Mouse (Mus musculus): Measurements from ENCODE around the gene Phldb2.

Gene Phldb2

DNA sequence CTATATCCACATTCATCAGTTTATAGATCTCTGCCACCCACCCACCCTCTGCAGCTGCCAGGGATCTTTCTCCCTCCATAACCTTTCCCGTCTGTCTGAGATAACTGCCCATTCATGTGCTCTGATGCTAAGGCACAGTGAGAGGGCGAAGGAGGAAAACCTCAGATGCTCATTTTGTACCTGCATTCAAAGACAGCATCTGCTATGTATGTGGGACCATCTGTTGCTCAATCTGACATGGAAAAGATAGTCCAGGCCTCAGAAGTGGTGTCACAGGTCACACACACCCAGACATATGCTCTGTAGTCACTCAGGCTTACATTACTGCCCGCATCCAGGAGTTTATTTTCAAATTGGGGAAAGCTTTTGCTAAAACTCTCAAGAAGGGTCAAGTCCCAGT is 112.4 kb downstream of the Phldb2 start:
- no peak for DNase-seq (ENCODE audit: low spot score in 2 of 2)

DNA sequence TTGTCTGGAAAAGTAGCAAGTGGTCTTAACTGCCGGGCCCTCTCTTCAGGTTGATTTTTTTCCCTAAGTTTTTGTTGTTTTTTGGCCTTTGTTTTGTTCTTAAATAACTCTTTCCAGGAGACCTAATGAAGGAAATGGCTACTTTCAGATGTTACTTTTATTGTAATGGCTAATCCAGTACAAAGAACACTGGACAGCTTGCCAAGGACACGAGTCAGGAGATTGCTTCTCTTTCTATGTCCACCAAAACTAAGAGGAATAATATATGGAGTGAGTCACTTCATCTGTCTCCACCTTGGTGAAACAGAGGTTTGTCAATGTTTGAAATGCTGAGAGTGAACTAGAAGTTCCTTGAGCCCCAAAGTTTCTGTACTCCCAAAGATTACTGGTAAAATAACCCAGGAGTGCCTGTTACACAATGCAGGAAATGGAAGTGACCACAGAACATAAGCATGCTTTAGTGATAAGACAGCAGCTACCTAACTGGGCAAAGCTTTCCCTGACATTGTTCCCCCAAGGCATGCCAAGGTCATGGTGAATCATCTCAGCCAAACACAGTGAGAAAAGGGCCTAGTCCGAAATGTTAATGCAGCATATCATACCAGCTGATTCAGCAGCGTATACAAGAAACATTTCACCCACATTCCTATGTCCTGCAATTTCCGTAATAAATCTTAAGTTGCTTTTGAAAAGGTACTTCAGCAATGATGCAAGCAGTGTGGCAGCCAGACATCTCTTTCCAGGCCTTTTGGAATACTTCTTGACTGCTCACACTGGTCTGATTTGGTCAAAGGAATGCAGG is 115.7 kb downstream of the Phldb2 start:
- no peak for DNase-seq (ENCODE audit: low spot score in 2 of 2)

DNA sequence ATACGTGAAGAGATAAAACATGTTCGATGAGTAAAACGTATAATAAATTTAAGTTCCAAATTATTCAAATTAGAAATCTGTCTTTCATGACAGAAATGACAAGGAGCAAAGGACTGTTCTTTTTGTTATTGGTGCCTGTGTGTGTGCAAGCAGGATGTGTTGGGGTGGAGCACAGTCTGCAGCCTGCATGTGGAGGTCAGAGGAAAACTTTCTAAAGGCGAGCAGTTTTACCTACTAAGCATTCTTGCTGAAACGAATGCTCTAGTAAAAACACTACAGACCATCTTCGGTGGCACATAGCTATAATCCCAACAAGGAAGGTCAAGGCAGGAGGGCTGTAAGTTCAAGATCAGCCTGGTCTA is 120.7 kb downstream of the Phldb2 start:
- no peak for DNase-seq (ENCODE audit: low spot score in 2 of 2)

DNA sequence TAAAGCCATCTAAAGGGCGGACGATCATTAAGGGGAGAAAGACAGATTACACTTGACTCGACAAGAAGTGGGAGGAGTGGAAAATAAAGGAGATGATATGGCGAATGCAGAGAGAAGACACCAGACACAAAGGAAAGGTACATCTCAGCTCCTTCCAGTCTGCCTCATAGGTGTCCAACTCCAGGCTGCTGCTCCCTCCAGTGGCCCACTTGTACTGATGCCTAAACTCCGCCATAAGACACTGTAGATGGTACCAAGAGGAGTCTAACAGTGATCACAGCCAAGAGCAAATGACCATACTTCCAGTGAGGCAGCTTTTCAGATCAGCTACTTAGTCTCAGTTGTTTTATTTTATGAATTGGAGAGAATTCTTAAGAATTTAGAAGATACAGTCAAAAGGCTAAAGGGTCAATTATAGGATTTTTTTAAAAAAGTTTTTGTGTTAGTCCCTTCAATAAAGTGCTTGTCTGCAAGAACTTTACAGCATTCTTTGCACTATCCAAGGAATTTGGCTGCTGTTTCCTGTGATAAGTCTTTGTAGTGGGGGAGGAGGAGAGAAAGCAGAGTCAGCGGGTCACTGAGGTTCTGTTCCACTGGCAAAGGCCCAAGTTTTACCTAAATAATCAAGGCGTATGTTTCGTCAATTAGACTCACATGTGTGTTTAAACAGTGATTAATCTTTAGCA is 121.2 kb downstream of the Phldb2 start:
- no peak for DNase-seq (ENCODE audit: low spot score in 2 of 2)

DNA sequence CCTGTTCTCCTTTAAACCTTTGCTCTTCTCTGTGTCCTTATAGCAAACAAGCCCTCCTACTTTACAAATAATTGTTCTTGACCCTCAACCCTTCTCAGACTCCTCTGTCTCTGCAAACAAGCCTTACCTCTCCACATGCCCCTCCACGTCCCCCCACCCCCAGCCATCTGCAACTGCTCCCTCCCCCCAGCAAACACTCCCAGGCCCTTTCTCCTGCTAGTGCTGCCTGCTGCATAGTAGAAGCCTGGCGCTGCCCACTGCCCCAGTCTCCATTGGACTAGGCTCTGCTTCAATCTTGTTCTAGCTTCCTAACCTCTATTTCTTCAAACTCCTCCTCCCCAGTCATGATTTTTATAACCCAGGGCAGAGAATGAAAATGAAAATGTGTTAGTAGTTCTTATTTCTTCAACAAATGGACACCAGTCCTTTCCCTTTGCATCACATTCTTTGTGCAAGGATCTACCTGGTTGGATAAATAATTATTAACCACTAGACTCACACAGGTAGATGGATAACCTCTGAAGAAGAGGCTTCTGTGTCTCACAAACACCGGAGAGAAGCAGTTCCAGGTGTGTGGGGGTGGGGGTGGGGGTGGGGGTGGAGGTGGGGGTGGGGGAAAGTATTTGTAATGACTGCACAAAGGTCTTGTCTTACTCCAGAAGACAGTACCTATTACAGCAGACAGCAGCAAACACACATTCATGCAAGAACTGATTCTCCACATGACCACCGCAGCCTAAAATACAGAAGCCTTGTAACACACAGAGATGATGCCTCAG is 122.1 kb downstream of the Phldb2 start:
- no peak for DNase-seq (ENCODE audit: low spot score in 2 of 2)

DNA sequence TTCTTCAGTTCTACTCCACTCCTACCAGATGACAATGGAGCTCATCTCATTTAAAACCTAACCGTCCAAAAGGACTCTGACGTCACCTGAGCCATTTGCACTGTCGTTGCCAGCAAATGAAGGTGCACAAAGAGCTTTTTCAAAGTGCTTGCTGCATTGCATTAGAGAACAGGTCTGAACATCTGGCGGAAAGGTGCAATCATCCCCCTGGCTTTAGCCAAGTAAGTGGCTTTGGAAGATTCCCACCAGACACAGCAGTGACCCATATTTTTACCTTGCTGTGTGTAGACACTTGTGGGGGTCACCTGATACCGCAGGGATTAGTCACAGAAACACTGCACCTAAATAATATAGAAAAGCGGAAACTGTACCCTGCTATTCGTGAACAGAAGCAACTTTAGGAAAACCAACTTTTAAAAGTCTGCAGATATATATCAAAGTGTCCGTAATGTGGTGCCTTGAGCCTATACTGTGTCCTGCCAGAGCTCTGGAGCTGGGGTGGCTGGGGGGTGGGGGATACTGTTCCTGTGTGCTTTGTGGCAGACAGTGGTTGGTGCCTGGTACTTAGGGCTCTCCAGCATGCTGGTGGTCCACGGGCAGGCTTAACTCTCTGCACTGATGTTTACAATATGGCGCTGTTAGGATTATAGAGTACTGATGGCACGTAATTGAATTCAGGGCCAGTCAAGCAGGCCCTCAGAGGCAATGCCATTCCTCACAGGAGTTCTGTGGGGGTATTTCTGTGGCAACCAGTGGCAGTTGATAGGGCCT is 123.1 kb downstream of the Phldb2 start:
- no peak for DNase-seq (ENCODE audit: low spot score in 2 of 2)

DNA sequence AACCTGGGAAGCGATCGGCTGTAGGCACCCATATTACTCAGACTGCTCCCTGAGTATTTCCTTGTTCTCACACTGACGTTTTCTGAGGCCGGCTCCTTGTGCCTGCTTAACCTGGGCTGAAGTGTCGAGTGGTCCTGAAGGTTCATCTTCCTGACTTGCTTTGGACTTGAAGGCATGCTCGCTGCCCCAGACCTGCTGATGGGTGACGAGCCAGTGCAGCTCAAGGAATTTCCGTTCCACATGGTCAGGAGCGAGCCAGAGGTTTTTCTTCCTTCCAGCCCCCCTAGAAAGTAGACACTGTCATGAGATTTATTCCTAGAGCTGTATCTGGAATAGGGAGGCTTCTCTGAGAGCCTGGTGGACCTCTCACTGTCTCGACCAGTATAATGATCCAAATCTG is 128.1 kb downstream of the Phldb2 start:
- DNase-seq (ENCODE audit: low spot score in 2 of 2), result no peak

DNA sequence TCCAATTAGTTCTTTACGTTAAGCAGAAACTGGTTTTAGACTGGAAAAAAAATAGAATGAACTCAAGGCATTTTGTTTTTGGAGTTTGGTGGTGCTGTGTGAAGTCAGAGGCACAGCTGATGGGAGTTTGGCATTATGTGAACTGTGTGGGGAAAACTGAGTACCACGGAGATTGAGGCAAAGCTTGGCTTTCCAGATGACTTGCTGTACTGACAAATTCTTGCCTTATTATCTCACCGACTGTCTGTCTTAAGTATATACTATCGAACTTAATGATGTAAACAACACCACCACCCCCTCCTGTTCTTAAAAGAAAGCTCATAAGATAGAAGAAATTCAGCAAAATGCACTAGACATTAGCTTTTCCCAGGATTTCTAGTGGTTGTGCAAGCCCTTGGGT is 129.4 kb downstream of the Phldb2 start:
- no peak for DNase-seq (ENCODE audit: low spot score in 2 of 2)

DNA sequence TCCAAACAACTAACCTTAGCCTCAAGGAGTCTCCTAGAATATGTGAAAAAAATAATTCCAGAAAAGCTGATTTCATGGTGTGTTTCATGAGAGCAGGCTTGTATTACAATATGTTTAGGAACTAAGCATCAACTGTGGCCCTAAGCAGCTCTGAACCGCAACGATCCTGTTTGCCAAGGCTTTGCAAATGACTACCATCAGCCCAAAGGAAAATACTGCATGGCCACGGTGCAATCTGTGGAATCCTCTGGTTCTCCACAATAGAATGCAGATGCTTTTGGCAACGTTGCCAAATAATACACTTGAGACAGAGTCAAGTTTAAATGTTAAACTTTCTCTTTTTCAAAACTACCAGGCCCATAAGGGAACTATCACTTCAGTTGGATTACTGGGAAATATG is 133.5 kb downstream of the Phldb2 start:
- no peak for DNase-seq (ENCODE audit: low spot score in 2 of 2)

DNA sequence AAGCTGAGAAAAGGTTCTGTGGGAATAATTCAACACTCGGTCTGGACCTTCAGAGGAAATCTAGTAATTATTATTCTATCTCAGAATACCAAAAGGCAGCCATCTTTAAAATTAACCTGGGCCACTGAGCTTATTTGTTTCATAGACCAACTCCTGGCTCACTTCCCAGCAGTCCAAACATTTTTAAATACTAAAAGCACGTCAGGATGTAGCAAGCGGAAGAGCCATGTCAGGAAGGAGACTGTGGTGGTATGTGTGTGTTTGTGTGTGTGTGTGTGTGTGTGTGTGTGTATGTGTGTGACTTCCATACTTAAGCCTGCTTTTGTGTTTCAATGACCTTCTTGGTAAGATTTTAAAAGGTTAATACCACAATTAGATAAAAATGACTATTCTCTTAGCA is 135.6 kb downstream of the Phldb2 start:
- no peak for DNase-seq (ENCODE audit: low spot score in 2 of 2)

DNA sequence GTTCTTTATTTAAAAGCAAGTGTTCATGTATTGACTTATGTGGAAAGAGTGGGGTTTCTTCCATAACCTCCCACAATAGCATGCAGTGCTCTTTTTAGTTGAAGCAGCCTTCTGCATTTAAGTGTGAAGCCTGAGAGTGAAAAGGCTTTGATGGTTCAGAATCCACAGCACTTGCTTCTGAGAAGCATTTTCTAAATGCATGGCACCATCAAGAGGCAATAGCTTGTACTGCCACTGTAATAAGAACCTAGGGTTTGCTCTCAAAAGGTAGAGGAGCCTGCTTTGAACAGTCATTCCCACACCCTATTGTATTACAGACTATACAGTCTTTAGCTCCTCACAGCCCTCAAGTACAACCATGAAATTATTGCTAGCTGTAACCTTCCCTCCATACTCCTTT is 136.7 kb downstream of the Phldb2 start:
- no peak for DNase-seq (ENCODE audit: low spot score in 2 of 2)

DNA sequence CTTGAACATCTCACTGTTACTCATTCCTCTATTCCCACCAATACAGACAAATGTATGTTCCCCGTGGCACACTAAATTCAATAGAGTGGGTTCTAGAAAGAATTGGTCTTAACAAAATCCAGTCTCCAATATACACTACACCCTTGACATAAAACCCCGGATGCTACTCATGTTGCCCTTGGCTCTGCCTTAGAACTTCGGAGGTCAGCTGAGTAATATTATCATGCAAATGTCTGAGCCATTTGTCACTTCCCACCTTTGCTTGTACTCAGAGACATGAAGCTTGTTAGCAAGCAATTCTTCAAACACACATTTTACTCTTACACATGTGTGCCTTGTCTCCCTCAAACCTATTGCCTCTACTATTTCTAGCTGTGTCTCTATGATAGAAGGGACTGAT is 138.8 kb downstream of the Phldb2 start:
- no peak for DNase-seq (ENCODE audit: low spot score in 2 of 2)

DNA sequence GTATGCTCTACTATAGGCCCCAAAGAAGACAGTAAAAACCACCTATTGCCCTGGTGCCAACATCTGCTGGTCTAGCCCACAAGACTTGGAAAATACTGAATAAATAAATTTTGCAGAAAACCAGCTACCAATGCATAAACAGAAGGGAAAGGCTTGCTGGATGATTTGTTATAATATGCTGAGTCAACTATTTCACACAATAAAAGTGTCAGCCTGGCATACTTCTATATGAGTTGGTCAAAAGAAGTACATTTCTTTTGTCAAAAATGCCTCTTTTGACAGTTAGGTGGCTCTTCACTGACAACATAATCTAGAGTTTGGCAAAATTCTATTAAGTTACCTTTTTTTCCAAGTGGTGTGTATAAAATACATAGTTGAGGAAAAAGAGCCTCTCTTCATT is 141.6 kb downstream of the Phldb2 start:
- no peak for DNase-seq (ENCODE audit: low spot score in 2 of 2)

DNA sequence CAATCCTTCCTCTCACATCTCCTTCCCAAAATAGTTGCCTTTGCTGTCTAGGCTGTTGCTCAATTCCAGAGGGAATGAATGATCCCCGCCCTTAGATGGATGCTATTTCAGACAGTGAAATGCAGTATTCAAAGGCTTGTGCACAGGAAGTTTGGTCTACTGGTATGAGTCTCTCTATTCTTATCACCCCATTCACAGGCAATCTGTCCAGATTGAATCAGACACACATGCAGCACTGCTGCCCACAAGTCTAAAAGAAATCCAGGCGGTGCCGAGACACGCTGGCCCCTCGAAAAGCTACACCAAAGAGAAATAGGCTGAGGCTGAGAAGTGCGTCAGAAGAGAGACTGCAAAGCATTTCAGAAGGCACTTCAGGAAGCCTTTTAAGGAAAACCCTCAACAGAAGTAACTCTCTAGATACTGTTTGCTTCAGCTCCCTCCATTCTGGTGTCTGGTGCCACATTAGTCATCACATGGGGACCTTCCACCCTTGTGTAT is 142.5 kb downstream of the Phldb2 start:
- no peak for DNase-seq (ENCODE audit: low spot score in 2 of 2)

DNA sequence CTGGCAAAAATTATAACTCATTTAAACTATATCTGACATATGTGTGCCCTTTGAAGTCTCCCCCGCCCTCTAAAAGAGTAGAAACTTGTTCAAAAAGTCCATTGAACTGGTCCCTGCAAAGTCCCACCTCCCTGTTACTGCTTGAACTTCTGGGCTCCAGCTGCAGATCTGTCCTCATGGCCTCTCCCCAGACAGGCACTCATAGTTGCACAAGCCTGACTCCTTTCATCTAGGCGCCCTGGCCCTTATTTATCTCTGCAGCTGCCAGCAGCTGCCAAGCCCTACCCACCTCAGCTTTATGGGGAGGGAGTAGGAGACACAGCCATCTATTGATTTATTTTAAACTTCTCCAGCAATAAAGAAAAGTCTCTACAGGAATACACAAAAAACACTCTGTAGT is 143.2 kb downstream of the Phldb2 start:
- no peak for DNase-seq (ENCODE audit: low spot score in 2 of 2)

DNA sequence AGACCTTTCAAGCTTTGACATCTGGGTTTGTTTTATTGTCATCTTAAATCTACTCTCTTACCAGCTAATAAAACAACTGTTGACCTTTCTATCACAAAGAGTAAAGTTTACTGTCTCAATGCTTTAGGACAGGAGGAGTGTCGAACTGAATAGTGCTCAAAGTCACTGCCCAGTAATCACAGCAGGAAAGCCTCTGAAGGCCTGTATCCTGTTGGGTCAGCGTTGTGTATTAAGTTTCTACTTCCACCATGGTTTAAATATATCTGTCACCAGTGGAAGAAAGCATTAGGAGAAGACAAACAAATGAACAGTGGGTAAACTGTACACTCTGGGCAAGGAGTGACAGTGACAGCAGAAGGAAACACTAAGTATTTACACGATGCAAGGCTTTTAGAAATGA is 148.7 kb downstream of the Phldb2 start:
- no peak for DNase-seq (ENCODE audit: low spot score in 2 of 2)

DNA sequence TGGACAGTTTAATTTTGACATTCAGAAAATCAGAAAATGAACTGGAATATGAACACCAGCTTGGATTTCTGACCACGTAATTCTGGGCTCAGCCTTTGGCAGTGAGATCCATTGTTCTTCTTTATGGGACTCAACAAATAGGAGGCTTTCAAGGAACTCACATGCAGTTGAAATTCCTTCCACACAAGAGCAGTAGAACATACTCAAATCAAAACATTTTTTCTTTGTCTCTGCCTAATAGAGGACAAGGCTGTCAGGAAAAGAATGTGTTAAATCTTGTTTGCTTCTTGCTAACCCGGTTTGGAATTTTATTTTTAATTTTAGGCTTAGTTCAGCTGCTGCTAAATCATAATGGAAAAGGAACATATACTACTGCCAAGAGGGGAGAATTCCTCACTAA is 153.0 kb downstream of the Phldb2 start:
- no peak for DNase-seq (ENCODE audit: low spot score in 2 of 2)

DNA sequence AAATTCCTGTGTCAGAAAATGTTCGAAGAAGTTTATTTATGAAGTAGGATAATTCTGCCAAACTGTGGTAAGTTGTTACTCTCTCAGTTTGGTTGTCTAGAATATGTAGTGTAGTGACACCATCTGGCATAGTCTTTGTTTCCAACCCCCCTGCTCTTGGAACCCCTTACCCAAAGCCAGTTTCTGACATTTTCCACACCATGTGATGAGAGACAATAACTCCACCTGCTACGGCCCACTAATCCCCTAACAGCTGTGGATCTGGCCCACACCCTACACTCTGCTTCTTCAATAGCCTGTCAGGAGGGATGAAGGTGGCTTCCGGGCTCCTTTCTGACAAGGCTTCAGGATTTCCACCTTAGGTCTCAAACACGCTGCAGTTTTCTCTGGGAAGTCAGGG is 154.2 kb downstream of the Phldb2 start:
- DNase-seq (ENCODE audit: low spot score in 2 of 2), result no peak

DNA sequence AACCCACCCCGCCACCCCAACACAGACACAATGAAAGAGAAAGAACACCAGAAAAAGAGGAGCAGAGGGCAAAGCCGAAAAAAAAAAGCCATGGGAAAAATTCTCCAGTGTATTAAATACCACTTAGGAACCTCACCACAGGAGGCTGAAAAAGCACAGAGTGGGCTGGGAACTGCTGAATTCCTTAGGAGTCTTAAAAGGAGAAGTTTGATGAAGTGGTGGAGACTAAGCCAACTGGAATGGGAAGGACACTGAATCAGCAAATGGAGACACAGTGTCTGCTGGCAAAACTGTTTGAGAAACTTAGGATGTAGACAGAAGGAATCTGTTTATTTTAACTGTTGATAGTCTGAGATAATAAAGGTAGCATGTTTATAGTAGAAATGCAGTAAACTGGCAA is 154.8 kb downstream of the Phldb2 start:
- no peak for DNase-seq (ENCODE audit: low spot score in 2 of 2)

DNA sequence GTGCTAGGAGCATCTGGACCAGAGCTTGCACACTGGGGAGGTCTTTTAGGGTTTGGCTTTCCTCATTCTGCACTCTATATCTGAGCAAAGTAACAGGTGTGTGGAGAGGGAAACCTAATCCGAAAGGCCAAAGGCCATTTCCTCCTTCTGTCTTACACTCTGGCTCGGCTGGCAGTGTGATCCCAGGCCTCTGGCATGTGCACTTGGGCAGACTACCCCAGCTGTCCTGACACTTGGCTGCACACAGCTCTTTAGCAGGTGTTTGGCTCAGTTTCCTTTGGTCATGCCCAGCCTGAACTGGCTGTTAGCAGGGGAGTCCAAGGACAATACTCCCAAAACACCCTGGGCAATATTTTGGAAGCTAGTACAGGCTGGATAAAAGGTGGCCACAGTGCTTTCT is 156.6 kb downstream of the Phldb2 start:
- DNase-seq (ENCODE audit: low spot score in 2 of 2), result no peak

DNA sequence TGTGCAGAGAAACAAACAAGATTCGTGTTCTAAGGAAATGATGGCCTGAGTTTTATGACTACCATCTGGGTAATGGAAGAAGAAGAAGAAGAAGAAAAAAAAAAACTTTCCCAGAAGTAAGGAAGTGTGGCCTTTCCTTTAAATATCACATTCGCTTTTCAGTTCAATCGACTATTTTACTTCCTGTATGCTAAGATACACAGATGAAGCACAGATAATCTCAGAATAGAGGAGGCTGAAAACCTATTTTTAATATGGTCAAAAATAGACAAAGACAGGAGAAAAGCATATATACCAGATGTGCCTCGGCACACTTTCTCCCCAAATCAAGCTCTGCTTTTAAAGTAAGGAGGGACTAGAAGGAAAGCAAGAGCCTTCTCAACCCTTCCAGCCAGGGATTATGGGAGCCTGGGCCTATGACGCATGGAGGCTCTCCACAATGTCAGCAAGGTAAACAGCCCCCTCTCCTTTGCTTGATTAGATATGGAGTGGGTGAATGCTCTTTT is 158.2 kb downstream of the Phldb2 start:
- no peak for DNase-seq (ENCODE audit: low spot score in 2 of 2)

DNA sequence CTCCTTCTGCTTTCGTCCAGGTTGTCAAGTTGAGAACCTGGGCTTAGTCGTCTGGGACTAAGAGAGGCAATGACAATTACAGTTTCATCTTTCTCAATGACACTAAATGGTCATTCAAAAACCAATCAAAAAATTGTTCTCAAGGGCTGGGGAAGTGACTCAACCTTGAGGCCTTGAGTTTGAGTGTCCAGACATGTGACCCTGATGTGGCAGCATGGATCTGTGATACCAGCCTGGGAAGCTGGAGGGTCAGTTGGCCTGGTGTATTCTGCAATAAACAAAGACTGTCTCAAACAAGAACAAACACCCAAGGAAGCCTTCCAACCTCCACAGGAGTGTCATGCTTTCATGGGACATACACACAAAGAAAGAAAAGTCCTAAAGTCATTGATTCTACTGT is 160.6 kb downstream of the Phldb2 start:
- DNase-seq (ENCODE audit: low spot score in 2 of 2), result no peak
